Mouse (Mus musculus) forebrain, embryonic 14.5 days (tissue): ENCODE results near the gene Timm10b. TPM values are rescaled to one million over a fixed set of nuclear protein-coding genes. Genes with fewer than 3 reads are reported as not detected.

Source experiments
- ATAC-seq: fragments of 200-750 bp; cut with Nextera tagmentation; 2 replicates; pipeline ENCODE4 v1.8.0; 2017; ENCODE audit warnings: mild to moderate bottlenecking, moderate library complexity
- DNase-seq: peaks from one replicate; pipeline ENCODE4 v3.0.0-alpha.2; 2015; ENCODE audit warnings: low spot score
- H3K27ac ChIP-seq: fragments of 300-500 bp; sonication (generic); 2 replicates; pipeline ENCODE4 v1.5.1; 2014; ENCODE audit warnings: low read depth, mild to moderate bottlenecking, control low read depth, low read length, moderate library complexity
- H3K27me3 ChIP-seq: fragments of 300-500 bp; sonication (generic); replicated peaks from 2 replicates; pipeline ENCODE4 v1.6.1; 2014; ENCODE audit warnings: low read length, control low read depth, mixed read lengths; ENCODE audit not compliant: control insufficient read depth, insufficient read depth
- H3K36me3 ChIP-seq: fragments of 300-500 bp; sonication (generic); 2 replicates; pipeline ENCODE4 v1.6.1; 2014; ENCODE audit warnings: low read length, control low read depth; ENCODE audit not compliant: control insufficient read depth, insufficient read depth
- H3K4me1 ChIP-seq: fragments of 300-500 bp; sonication (generic); 2 replicates; pipeline ENCODE4 v1.6.1; 2014; ENCODE audit warnings: antibody characterized with exemption, low read length, control low read depth; ENCODE audit not compliant: control insufficient read depth, insufficient read depth
- H3K4me2 ChIP-seq: fragments of 300-500 bp; sonication (generic); 2 replicates; pipeline ENCODE4 v1.6.1; 2014; ENCODE audit warnings: mild to moderate bottlenecking, control low read depth, low read length
- H3K4me3 ChIP-seq: fragments of 300-500 bp; sonication (generic); 2 replicates; pipeline ENCODE4 v1.5.1; 2014; ENCODE audit warnings: low read depth, low read length, control low read depth
- H3K9ac ChIP-seq: fragments of 300-500 bp; sonication (generic); 2 replicates; pipeline ENCODE4 v1.6.1; 2014; ENCODE audit warnings: mild to moderate bottlenecking, low read length, control low read depth, moderate library complexity
- H3K9me3 ChIP-seq: fragments of 300-500 bp; sonication (generic); replicated peaks from 2 replicates; pipeline ENCODE4 v1.6.1; 2016; ENCODE audit warnings: low read length, control low read depth, mixed read lengths; ENCODE audit not compliant: control insufficient read depth
- WGBS: fragments of 180-500 bp; shearing (Covaris S2); extraction: QIAGEN DNeasy Blood & Tissue Kit; methylation state at CpG from one replicate; pipeline ENCODE4 v1.1.7; 2014; 5-methylcytosine and 5-hydroxymethylcytosine counted together
- polyA plus RNA-seq: library from polyadenylated mRNA; unstranded; fragments of >200 nt; fragmentation: Nextera tagmentation; extraction: Ambion mirVana; gene quantifications from 2 replicates; pipeline ENCODE4 v1.2.1, GENCODE M21; 2014

The Timm10b gene
- polyA plus RNA-seq, 1 experiment from 2014 or later: 144 TPM

DNA sequence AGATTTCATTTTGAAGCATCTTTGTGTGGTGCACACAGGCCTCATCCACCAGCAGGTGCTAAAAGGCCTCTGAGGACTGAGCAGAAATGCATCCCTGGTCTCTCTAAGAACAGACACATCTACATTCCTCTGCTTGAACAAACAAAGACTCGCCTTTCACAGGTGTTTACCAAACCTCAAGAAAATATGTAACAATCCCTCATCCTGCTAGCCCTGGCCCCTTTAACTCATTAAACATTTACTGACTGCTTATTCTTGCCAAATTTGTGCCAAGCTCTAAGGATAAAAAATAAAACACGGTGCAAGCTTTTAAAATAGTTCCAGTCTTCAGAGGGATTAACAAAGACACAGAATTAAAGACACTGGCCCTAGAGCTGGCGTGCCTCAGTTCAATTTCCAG, 20.2 kb upstream of the Timm10b start:
- ATAC-seq (no peak), DNase-seq (no peak)
- H3K36me3 ChIP-seq: peaks cover 91% of the 10 kb centered on the region
- H3K4me3 ChIP-seq: no peak overlapping the region
- 79% methylated on average over 3 of the region's 3 CpGs for WGBS
- no peaks in the 10 kb centered on the region for H3K4me1 ChIP-seq
- no peaks in the 10 kb centered on the region for H3K9me3 ChIP-seq
- H3K27ac ChIP-seq: no peak overlapping the region
- H3K27me3 ChIP-seq: no peaks in the 10 kb centered on the region
- H3K9ac ChIP-seq: no peak overlapping the region
- H3K4me2 ChIP-seq: no peak overlapping the region

DNA sequence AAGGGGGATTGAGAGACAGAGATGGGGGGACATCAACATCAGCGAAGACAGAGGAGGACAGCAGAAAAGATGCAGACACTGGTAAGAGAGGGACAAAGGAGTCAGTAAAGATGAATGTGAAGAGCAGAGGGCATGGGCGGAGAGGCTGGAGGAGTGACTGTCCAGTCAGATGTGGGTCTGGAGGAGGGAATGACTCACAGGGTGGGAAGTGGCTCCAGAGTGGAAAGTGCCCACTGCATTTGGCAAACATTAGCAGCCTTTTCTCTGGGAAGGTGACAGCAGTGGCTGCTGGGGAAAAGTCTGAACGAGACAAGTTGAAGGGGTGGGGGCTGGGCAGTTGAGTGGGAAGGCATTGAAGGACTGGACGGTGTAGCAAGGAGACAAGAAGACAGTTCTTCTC, 18.8 kb upstream of the Timm10b start:
- Histone ChIP-seq H3K4me2 (no peak overlapping the region), H3K4me3 (no peak overlapping the region), H3K9me3 (no peaks in the 10 kb centered on the region), H3K27ac (no peak overlapping the region), H3K27me3 (no peaks in the 10 kb centered on the region), H3K4me1 (no peaks in the 10 kb centered on the region), H3K9ac (no peak overlapping the region), H3K36me3 (peaks cover 86% of the 10 kb centered on the region)
- ATAC-seq (no peak), DNase-seq (no peak)
- WGBS: 72% methylated on average over 4 of the region's 4 CpGs

DNA sequence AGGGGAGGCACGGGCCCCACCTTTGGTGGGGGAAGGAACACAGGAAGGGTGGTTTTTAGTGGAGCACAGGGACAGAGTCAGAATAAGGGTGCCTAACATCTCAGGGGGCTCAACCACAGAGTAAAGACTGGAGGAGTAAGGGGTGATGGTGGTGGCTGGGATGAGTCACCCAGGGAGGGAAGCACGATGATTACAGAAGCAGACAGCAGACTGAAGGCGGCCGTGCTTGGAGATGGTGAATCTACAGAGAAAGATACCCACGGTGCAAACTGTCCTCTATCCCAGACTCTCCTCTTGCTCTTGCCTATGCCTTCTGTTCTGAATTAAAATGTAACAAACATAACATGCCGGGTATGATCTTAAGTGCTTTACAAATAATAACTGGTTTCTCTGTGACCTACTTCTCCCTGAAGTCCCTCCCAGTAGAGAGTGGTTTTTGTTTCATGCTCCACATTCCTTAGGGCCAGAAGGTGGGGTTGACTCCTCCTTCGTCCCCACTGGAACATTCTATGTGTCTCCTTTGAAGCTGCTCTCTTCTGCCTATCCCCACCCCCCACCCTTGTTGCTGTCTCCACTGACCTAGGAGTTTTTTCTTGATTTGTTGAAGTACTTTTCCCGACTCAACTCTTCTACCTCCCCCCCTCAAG, 18.1 kb upstream of the Timm10b start:
- Histone ChIP-seq H3K27ac (no peak overlapping the region), H3K9ac (no peak overlapping the region), H3K4me3 (no peak overlapping the region), H3K4me2 (no peak overlapping the region), H3K4me1 (no peaks in the 10 kb centered on the region), H3K27me3 (no peaks in the 10 kb centered on the region), H3K9me3 (no peaks in the 10 kb centered on the region), H3K36me3 (peaks cover 80% of the 10 kb centered on the region)
- DNase-seq (no peak), ATAC-seq (no peak)
- WGBS: 86% methylated on average over 8 of the region's 8 CpGs

DNA sequence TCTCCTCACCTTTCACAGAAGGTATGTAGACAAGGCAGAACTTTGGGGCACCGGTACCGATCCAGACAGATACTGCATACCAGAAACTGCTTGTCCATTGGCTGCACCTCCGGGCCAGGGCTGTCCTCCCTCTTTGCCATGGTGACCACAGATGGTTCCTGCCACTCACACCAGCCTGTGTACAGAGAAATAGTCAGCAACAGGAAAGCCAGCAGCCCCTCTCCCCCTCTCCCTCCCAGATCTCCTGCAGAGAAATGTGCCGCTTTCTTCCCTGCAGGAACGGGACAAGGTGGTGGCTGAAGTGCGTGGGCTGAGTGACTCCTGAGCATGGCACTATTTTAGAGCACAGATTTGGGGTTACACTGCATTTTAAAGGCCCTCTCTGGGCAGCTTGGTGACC, 14.5 kb upstream of the Timm10b start:
- Histone ChIP-seq H3K4me1 (peaks cover 9% of the 10 kb centered on the region), H3K4me2 (no peak overlapping the region), H3K27ac (no peak overlapping the region), H3K9ac (no peak overlapping the region), H3K36me3 (peaks cover 43% of the 10 kb centered on the region), H3K9me3 (no peaks in the 10 kb centered on the region), H3K4me3 (no peak overlapping the region), H3K27me3 (no peaks in the 10 kb centered on the region)
- WGBS: 77% methylated on average over 6 of the region's 6 CpGs
- ATAC-seq: no peak
- DNase-seq: no peak

DNA sequence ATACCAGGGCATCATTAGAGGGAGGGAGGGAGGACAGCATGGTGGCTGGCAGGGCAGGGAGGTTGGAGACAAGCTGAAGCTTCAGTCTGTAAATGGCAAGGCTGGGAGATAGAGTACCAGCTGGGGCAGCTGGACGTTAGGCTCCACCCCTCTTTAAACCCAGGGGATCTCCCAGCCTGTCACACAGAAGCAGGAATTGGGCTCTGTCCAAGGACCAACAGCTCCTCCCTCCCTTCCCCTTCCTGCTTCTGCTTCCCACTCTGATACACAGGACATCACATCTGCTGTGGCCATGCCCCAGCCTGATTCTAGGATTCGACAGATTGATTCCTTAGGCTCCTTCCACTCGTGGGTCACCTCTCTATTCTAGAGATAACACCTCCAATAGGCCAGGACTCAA, 11.2 kb upstream of the Timm10b start:
- Histone ChIP-seq H3K27me3 (no peaks in the 10 kb centered on the region), H3K9ac (no peak overlapping the region), H3K4me3 (no peak overlapping the region), H3K9me3 (no peaks in the 10 kb centered on the region), H3K4me2 (no peak overlapping the region), H3K36me3 (peaks cover 18% of the 10 kb centered on the region), H3K27ac (peak overlapping the region; percentile 57), H3K4me1 (peaks cover 18% of the 10 kb centered on the region)
- ATAC-seq: peak; percentile 30
- 20% methylated on average over 3 of the region's 3 CpGs for WGBS
- DNase-seq: peak; percentile 79

DNA sequence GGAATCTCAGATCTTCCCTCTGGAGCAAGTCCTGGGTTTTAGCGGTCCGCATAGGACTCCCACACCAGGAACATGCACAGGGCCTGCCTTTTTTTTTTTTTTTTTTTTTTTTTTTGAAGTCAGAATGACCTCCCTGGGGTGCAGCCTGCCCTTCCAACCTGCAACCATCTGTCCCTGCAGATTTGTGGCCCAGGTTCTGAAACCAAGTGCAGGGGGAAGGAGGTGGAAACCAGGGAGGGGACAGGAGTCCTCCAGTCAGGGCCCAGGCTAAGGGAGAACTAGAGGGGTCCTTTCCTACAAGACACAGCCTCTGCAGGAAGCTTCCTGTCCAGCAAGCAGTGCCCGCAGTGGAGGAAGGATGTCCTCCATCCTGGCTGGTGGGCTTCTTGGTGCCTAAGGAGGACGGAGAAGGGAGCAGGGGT, 7.3 kb upstream of the Timm10b start:
- peak overlapping the region; percentile 83 for H3K4me3 ChIP-seq
- H3K9me3 ChIP-seq: no peaks in the 10 kb centered on the region
- peak overlapping the region; percentile 58; the same call in 1 of the 2 replicates for H3K27ac ChIP-seq
- H3K4me1 ChIP-seq: peaks cover 18% of the 10 kb centered on the region
- ATAC-seq (peak; percentile 6; the same call in 1 of the 2 replicates), DNase-seq (peak; percentile 8)
- H3K36me3 ChIP-seq: peaks cover 15% of the 10 kb centered on the region
- H3K27me3 ChIP-seq: no peaks in the 10 kb centered on the region
- 23% methylated on average over 4 of the region's 4 CpGs for WGBS
- peak overlapping the region; percentile 77 for H3K4me2 ChIP-seq
- peak overlapping the region; percentile 87 for H3K9ac ChIP-seq

DNA sequence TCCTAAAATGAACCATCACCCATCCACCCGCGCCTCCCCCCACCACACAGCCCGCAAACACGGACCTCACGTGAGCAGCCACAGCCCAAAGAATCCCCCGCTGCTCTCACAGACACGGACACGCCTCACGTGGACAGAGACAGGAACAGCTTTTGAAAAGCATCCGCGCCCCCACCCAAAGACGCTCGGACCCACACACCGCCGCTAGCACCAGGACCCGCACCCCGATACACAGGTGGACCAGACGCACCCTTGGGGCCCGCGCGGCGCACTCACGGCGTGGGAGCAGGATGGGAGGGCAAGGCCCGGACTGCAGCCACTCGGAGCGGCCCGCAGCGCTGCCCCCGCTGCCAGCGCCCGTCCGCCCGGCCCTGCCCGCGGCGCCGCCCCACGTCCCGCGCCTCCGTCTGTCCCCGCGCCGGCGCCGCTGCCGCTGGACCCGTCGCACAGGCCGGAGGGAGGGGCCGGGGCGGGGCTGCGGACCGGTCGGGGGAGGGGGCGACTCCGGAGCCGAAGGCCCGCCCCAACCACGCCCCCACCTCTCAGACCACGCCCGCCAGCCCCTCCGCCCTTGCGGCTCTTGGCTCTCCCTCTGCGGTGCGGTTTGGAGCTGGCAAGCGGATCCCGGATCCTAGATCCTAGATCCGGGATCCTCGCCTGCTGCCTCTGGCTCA, 6.6 kb upstream of the Timm10b start, which contains the start of gene Trim3:
Gene Trim3, minus strand, starts transcription at position 445 of the 674 bp plus-strand sequence.
- Histone ChIP-seq H3K27me3 (no peaks in the 10 kb centered on the region), H3K4me1 (peaks cover 18% of the 10 kb centered on the region), H3K27ac (peak within 1 kb of the TSS; percentile 66; the same call in 1 of the 2 replicates), H3K36me3 (peaks cover 19% of the 10 kb centered on the region), H3K9me3 (no peaks in the 10 kb centered on the region), H3K9ac (peak within 1 kb of the TSS; percentile 87), H3K4me3 (peak within 1 kb of the TSS; percentile 83), H3K4me2 (peak within 1 kb of the TSS; percentile 77)
- ATAC-seq: peak; percentile 89
- under 1% methylated on average over 56 of the region's 71 CpGs for WGBS
- peak; percentile 91 for DNase-seq

DNA sequence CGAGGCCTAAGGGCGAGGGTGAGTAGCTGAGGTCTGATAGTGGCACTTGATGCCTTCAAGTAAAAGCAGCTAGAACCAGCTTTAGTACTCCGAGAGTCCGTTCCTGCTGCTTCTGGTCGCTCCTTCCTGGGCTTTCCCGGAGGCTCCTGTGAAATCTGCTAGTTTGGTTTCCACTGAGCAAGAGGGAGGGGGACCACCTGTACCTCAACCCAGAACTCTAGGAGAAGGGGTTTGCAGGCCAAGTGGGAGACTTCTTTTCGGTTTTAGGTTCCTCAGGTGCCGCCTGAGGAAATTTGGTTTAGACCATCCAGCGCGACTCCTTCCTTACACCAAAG, 6.1 kb upstream of the Timm10b start:
- 4% methylated on average over 10 of the region's 10 CpGs for WGBS
- no peak for ATAC-seq
- Histone ChIP-seq H3K36me3 (peaks cover 19% of the 10 kb centered on the region), H3K27me3 (no peaks in the 10 kb centered on the region), H3K4me3 (peak overlapping the region; percentile 83), H3K9me3 (no peaks in the 10 kb centered on the region), H3K27ac (peak overlapping the region; percentile 66; the same call in 1 of the 2 replicates), H3K9ac (peak overlapping the region; percentile 87), H3K4me2 (peak overlapping the region; percentile 77), H3K4me1 (peaks cover 13% of the 10 kb centered on the region)
- DNase-seq: no peak
